Mouse (Mus musculus): ENCODE measurements around the gene Tusc1. TPM values are rescaled to one million over a fixed set of nuclear protein-coding genes. Genes with fewer than 3 reads are reported as not detected.

Tusc1 gene
- polyA plus RNA-seq (2016; fragmentation: Nextera tagmentation; extraction: Ambion mirVana) = 2.6 and 3.4 TPM in 2 replicates

GRCm38 (mm10) chr4:93335118-93336003, at the start of gene Tusc1:
TSS of gene Tusc1 (minus strand) at chr4:93335511.
- Histone ChIP-seq H3K36me3 (no peaks in the 10 kb centered on the region), H3K27me3 (ENCODE audit: insufficient read depth, poor library complexity, severe bottlenecking) (no peaks in the 10 kb centered on the region), H3K4me1 (peaks cover 5% of the 10 kb centered on the region; the same call in 1 of the 2 replicates), H3K9me3 (no peaks in the 10 kb centered on the region), H3K4me3 (peak within 1 kb of the TSS; percentile 77), H3K27ac (peak within 1 kb of the TSS; percentile 97)
- peak; percentile 88 for DNase-seq (ENCODE audit: low spot score)
- WGBS = 8% methylated on average over 90 of the region's 97 CpGs

- H3K27ac ChIP-seq = no peak overlapping the region
- DNase-seq (ENCODE audit: low spot score) = no peak
- no peaks in the 10 kb centered on the region for H3K9me3 ChIP-seq
- no peak overlapping the region for H3K4me3 ChIP-seq
- no peaks in the 10 kb centered on the region for H3K36me3 ChIP-seq
- 60% methylated on average over 2 of the region's 2 CpGs for WGBS
- H3K27me3 ChIP-seq (ENCODE audit: insufficient read depth, poor library complexity, severe bottlenecking) = no peaks in the 10 kb centered on the region
- no peaks in the 10 kb centered on the region for H3K4me1 ChIP-seq
These were observed 17.6 kb upstream of the Tusc1 start for GRCm38 (mm10) chr4:93352930-93353329.

- H3K36me3 ChIP-seq = no peaks in the 10 kb centered on the region
- no peak overlapping the region for H3K27ac ChIP-seq
- H3K27me3 ChIP-seq (ENCODE audit: insufficient read depth, poor library complexity, severe bottlenecking) = no peaks in the 10 kb centered on the region
- H3K9me3 ChIP-seq = no peaks in the 10 kb centered on the region
- no peaks in the 10 kb centered on the region for H3K4me1 ChIP-seq
- no peak for DNase-seq (ENCODE audit: low spot score)
- no peak overlapping the region for H3K4me3 ChIP-seq
- 89% methylated on average over 2 of the region's 2 CpGs for WGBS
These were observed 9.0 kb upstream of the Tusc1 start for GRCm38 (mm10) chr4:93344357-93344756.

DNA sequence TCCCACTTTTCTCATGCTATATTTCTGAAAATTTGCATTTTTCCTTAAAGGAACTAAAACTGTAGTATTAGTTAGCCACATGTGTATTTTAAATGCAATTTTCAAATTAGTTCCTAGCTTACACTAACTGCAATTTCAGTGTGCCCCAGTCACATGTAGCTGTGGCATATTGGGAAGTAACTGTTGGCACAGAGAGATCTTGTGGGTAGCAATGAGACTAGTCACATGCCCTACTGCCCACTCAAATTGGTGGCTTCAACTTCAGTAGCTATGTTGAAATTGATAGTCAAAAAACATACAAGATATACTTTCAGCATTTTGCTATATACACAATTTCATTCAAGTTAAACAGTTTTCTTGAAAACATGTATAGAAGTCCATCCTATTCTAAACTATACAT, 6.3 kb upstream of the Tusc1 start:
- no peaks in the 10 kb centered on the region for H3K27me3 ChIP-seq (ENCODE audit: insufficient read depth, poor library complexity, severe bottlenecking)
- no peaks in the 10 kb centered on the region for H3K36me3 ChIP-seq
- H3K4me1 ChIP-seq = no peaks in the 10 kb centered on the region
- no peak for DNase-seq (ENCODE audit: low spot score)
- no peak overlapping the region for H3K4me3 ChIP-seq
- H3K27ac ChIP-seq = no peak overlapping the region
- no peaks in the 10 kb centered on the region for H3K9me3 ChIP-seq

DNA sequence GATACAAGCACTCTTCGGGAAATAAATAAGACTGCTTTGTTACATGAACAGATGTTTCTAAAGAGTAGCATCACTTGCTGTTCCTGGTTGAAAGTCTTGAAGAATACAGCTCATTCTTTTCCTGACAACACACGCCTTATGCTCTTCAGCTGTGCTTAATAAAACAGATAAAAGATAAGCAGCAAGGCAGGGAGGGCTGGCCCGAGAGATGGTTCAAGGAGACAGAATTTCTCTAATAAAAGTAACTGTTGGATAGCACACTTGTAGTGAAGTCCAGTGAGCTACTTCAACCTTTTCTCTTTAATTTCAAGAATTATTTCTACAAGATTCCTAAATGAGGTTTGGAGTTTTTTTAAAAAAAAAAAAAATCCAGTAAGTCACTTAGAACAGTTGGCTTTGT, 2.7 kb upstream of the Tusc1 start:
- 60% methylated on average over 3 of the region's 3 CpGs for WGBS
- Histone ChIP-seq H3K4me1 (peaks cover 5% of the 10 kb centered on the region; the same call in 1 of the 2 replicates), H3K36me3 (no peaks in the 10 kb centered on the region), H3K27me3 (ENCODE audit: insufficient read depth, poor library complexity, severe bottlenecking) (no peaks in the 10 kb centered on the region), H3K27ac (no peak overlapping the region), H3K4me3 (no peak overlapping the region), H3K9me3 (no peaks in the 10 kb centered on the region)
- DNase-seq (ENCODE audit: low spot score) = no peak

GRCm38 (mm10) chr4:93334636-93335117, 634 bp downstream of the Tusc1 start:
- Histone ChIP-seq H3K4me1 (peaks cover 5% of the 10 kb centered on the region; the same call in 1 of the 2 replicates), H3K9me3 (no peaks in the 10 kb centered on the region), H3K27ac (peak overlapping the region; percentile 97), H3K4me3 (peak overlapping the region; percentile 77), H3K36me3 (no peaks in the 10 kb centered on the region), H3K27me3 (ENCODE audit: insufficient read depth, poor library complexity, severe bottlenecking) (no peaks in the 10 kb centered on the region)
- WGBS = 0% methylated on average over 49 of the region's 49 CpGs
- peak; percentile 94 for DNase-seq (ENCODE audit: low spot score)

DNA sequence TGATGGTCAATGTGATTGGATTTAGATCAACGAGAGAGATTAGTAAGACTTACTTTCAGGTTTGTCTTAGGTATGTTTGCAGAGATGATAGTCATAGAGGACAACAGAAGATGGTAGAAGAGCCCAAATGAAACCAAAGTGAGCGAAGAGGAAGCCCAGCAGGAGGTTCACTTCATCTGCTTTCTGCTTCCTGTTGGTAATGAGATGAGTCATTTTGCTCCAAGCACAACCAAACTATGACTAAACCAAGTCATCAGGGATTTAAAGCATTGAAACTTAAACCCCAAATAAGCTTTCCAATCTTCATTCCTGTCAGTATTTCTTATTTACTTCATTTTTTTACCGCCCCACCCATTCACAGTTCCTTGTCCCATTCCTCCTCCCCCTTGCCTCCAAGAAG, 27.8 kb downstream of the Tusc1 start:
- Histone ChIP-seq H3K4me3 (no peak overlapping the region), H3K27ac (no peak overlapping the region), H3K36me3 (no peaks in the 10 kb centered on the region), H3K27me3 (ENCODE audit: insufficient read depth, poor library complexity, severe bottlenecking) (no peaks in the 10 kb centered on the region), H3K9me3 (no peaks in the 10 kb centered on the region), H3K4me1 (no peaks in the 10 kb centered on the region)
- WGBS = 86% methylated on average over 3 of the region's 3 CpGs
- DNase-seq (ENCODE audit: low spot score) = no peak

DNA sequence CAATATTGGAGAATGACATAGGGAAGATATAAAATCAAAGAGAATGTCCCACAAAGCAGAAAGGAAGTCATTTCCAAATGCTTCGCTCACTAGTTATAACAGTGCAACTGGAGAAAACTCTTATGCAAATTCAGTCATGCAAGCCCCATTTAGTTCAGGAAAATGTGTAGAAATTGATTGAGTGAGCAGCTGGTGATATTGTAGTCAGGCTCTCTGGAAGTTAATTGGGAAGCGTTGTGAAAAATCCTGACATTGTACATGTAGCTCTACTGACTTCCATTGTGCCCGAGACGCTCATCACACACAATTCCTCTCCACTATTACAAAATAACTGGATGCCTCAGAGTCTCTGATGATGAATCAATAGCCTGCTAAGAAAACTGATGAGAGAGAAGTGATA, 49.2 kb downstream of the Tusc1 start:
- Histone ChIP-seq H3K9me3 (no peaks in the 10 kb centered on the region), H3K4me1 (no peaks in the 10 kb centered on the region), H3K4me3 (no peak overlapping the region), H3K27ac (no peak overlapping the region), H3K27me3 (ENCODE audit: insufficient read depth, poor library complexity, severe bottlenecking) (no peaks in the 10 kb centered on the region), H3K36me3 (no peaks in the 10 kb centered on the region)
- 85% methylated on average over 4 of the region's 4 CpGs for WGBS
- no peak for DNase-seq (ENCODE audit: low spot score)
